Mouse (Mus musculus) heart, postnatal 0 days (tissue): Measurements from ENCODE around the gene Nln.

Experiments used
- CTCF ChIP-seq: IDR thresholded peaks from 2 replicates; pipeline ENCODE4 v1.5.1; 2016; ENCODE audit warnings: antibody characterized with exemption, control low read depth, low read depth
- EP300 ChIP-seq: IDR thresholded peaks from 2 replicates; pipeline ENCODE4 v1.6.1; 2016; ENCODE audit warnings: antibody characterized with exemption, low read depth

DNA sequence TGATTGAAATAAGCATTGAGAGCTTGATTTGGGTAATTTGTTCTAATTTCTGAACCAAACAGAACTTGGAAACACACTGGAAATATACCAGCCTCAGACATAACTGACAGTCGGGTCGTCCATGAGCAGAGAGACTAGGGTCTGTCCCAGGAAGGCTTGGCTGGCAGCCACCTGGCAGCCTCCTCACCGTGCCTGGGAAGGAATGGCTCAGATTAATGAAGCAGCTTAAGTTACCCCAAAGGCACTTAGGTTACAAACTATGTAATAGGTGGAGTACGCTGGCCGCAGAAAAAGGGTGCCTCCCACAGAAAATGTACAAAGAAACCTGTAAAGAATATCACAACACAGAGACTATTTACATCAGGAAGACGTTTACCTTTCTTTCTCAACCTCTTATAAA, 74.6 kb downstream of the Nln start:
- no peak for TF ChIP-seq CTCF
- TF ChIP-seq EP300: no peak
